Comparison of ENCODE assay signal across 8 mouse cellular contexts in the genomic region with DNA sequence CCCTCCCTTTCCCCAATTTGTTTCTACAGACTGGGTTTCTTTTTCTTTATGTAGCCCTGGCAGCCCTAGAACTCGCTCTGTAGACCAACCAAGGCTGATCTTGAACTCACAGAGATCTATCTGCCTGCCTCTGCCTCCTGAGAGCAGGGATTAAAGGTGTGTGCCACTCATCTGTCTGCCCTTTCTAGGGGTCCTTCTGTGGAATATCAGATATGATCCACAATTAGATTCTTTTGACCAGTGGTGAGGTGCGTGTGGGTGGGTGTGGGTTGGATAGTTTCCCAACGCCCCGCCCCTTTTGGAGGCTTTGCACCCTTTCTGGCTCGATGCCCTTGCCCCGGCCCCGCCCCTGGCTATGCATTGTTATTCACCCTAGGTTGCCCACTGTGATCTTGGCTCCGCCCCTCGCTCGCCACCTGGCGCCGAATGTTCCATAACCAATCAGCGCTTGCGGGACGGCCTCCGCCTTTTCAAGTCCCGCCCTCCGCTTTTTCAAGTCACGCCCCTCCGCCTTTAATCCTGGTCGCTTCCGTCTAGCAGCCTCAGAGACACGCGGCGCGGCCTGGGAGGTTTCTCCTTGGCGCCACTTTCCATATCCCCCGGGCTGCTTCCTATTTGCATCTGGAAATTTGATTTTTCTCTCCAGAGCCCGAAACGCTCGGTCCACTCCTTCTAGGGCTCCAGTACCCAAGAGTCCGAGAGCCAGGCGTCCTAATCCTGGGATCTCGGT. TPM values are rescaled to one million over a fixed set of nuclear protein-coding genes. Genes with fewer than 3 reads are reported as not detected.
A peak's percentile ranks its signal among the peaks of the same experiment; 100 is the strongest.
DNase-seq lines count a peak whose midpoint lies in the region; ATAC-seq and TF ChIP-seq lines count a peak whose summit lies in the region.

A gene (plus strand): TSS at position 516 of the 730 bp plus-strand sequence.

- peak; percentile 82 for ATAC-seq in heart, embryonic 14.5 days (ENCODE audit: insufficient number of reproducible peaks, insufficient read depth, low FRiP score, low read depth)
- peak; percentile 66 for ATAC-seq in liver, embryonic 13.5 days (ENCODE audit: low read depth)
- ATAC-seq in stomach, embryonic 16.5 days (ENCODE audit: insufficient read depth, low FRiP score): peak; percentile 88

- H3K36me3 ChIP-seq in heart, embryonic 14.5 days (ENCODE audit: control insufficient read depth, insufficient read depth, low read length): peaks cover 1% of the 10 kb centered on the region; the same call in 1 of the 2 replicates
- peaks cover 24% of the 10 kb centered on the region for H3K36me3 ChIP-seq in liver, embryonic 13.5 days
- H3K36me3 ChIP-seq in stomach, embryonic 16.5 days (ENCODE audit: control insufficient read depth, insufficient read depth, low read length): no peaks in the 10 kb centered on the region

- peak within 1 kb of the TSS; percentile 88 for H3K4me2 ChIP-seq in heart, embryonic 14.5 days (ENCODE audit: low read length)
- H3K4me2 ChIP-seq in liver, embryonic 13.5 days: peak within 1 kb of the TSS; percentile 85
- peak within 1 kb of the TSS; percentile 97 for H3K4me2 ChIP-seq in stomach, embryonic 16.5 days (ENCODE audit: low read depth, low read length)

- no peak for TF ChIP-seq CTCF in brain, embryonic 14.5 days (IDR thresholded peaks at IDR 0.05; ENCODE audit: borderline replicate concordance, extremely low read depth, insufficient read depth, insufficient read length)

- peaks cover 21 to 36% of the 10 kb centered on the region in 2 experiments for H3K4me1 ChIP-seq in heart, embryonic 14.5 days (ENCODE audit: control insufficient read depth in 2 of 2, insufficient read depth in 2 of 2, low read length in 2 of 2)
- peaks cover 42% of the 10 kb centered on the region for H3K4me1 ChIP-seq in liver, embryonic 13.5 days (replicated peaks)
- H3K4me1 ChIP-seq in stomach, embryonic 16.5 days (ENCODE audit: control insufficient read depth, insufficient read depth, low read length): peaks cover 34% of the 10 kb centered on the region

- H3K9me3 ChIP-seq in heart, embryonic 14.5 days (ENCODE audit: control insufficient read depth, low read length): no peaks in the 10 kb centered on the region
- no peaks in the 10 kb centered on the region for H3K9me3 ChIP-seq in liver, embryonic 13.5 days (replicated peaks)
- no peaks in the 10 kb centered on the region for H3K9me3 ChIP-seq in stomach, embryonic 16.5 days (replicated peaks; ENCODE audit: control insufficient read depth, low read length)

- peak; percentile 67; the same call in 1 of the 2 replicates for TF ChIP-seq POLR2A in brain, embryonic 14.5 days (IDR thresholded peaks at IDR 0.05; ENCODE audit: borderline replicate concordance, extremely low read depth, insufficient read depth, insufficient read length, poor library complexity, severe bottlenecking)

- H3K4me3 ChIP-seq in heart, embryonic 14.5 days (ENCODE audit: control insufficient read depth in 1 of 2, insufficient read depth in 1 of 2, low read depth in 1 of 2, low read length in 2 of 2): peak within 1 kb of the TSS; percentile 61 to 64
- peak within 1 kb of the TSS; percentile 100 for H3K4me3 ChIP-seq in liver, embryonic 13.5 days (replicated peaks)
- peak within 1 kb of the TSS; percentile 70 for H3K4me3 ChIP-seq in stomach, embryonic 16.5 days (replicated peaks; ENCODE audit: low read length)

- 3% methylated on average over 34 of the region's 34 CpGs for WGBS in heart, embryonic 14.5 days
- WGBS in liver, embryonic 13.5 days (ENCODE audit: insufficient replicate concordance): 2% methylated on average over 34 of the region's 34 CpGs
- WGBS in stomach, embryonic 16.5 days: 2% methylated on average over 34 of the region's 34 CpGs

- H3K27me3 ChIP-seq in heart, embryonic 14.5 days (ENCODE audit: control insufficient read depth, insufficient read depth, low read length): no peaks in the 10 kb centered on the region
- H3K27me3 ChIP-seq in liver, embryonic 13.5 days: 0 out of 2 replicates have a peak, but pooled peaks cover under 1% of the 10 kb centered on the region
- H3K27me3 ChIP-seq in stomach, embryonic 16.5 days (ENCODE audit: control insufficient read depth, insufficient read depth, low read length): no peaks in the 10 kb centered on the region

- DNase-seq in CD4-positive helper T cell, adult 2 months (ENCODE audit: low read depth, low spot score): peak; percentile 96
- peak; percentile 96 for DNase-seq in brain, embryonic 14.5 days (ENCODE audit: low read depth)
- peak; percentile 78 for DNase-seq in fibroblast of lung, adult 2 months (ENCODE audit: low read depth)
- peak; percentile 96 for DNase-seq in kidney, postnatal 14 days
- DNase-seq in liver, embryonic 13.5 days: peak; percentile 95
- DNase-seq in neural tube, embryonic 10.5 days (ENCODE audit: extremely low spot score, low spot score): peak; percentile 95

- H3K27ac ChIP-seq in heart, embryonic 14.5 days (replicated peaks in 1 of 2; ENCODE audit: control insufficient read depth in 1 of 2, insufficient read depth in 1 of 2, low read depth in 2 of 2, low read length in 2 of 2): peak within 1 kb of the TSS in 1 of 2 experiments; percentile 64; a peak in 2 of 4 replicates
- H3K27ac ChIP-seq in liver, embryonic 13.5 days: peak within 1 kb of the TSS; percentile 99
- H3K27ac ChIP-seq in stomach, embryonic 16.5 days (ENCODE audit: low read length): peak within 1 kb of the TSS; percentile 54

- H3K9ac ChIP-seq in heart, embryonic 14.5 days (ENCODE audit: low read length): peak within 1 kb of the TSS; percentile 86
- peak within 1 kb of the TSS; percentile 99 for H3K9ac ChIP-seq in liver, embryonic 13.5 days
- peak within 1 kb of the TSS; percentile 87 for H3K9ac ChIP-seq in stomach, embryonic 16.5 days (ENCODE audit: low read length)

RNA-seq across cellular contexts. Expression of the gene that starts here (rescaled TPM):
- 18.7 and 32.3 TPM in 2 replicates for polyA plus RNA-seq in brain, embryonic 14.5 days (2012; rRNA removed)
- polyA plus RNA-seq in heart, embryonic 14.5 days (2014; fragmentation: Nextera tagmentation; extraction: Ambion mirVana): 27.7 and 30.3 TPM in 2 replicates
- polyA plus RNA-seq in liver, embryonic 13.5 days (2015; fragmentation: Nextera tagmentation; extraction: Ambion mirVana): 92.3 and 93.0 TPM in 2 replicates
- 43.1 and 46.6 TPM in 2 replicates for polyA plus RNA-seq in stomach, embryonic 16.5 days (2015; fragmentation: Nextera tagmentation; extraction: Ambion mirVana)
